18 mouse cellular contexts compared by ENCODE assay signal in the genomic region with DNA sequence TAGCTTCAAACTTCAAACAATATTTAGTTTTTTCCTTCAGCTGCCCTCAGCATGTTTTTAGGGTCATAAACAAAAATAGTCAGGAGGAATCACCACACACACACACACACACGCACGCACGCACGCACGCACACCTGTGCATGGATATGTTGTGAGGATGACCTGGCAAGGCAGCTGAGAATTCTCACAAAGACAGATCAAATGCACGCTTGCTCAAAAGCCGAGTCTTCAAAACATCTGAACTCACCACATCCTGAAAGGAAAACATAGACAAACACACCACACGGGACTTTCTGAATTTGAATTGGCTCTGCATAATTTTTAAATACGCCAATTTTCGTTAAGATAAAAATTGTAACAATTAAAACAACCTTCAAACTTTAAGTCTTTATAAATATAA. TPM values are rescaled to one million over a fixed set of nuclear protein-coding genes. Genes with fewer than 3 reads are reported as not detected.
"Had no signal": no experiment of that assay in that cellular context is flagged by ENCODE, and none has a peak within 500 bp of the region (broad histone marks: within the 10 kb centered on the region; RNA-seq: fewer than 3 reads in every experiment).

No protein-coding gene starts in this region.

- H3K27me3 ChIP-seq: limb, embryonic 12.5 days; liver, embryonic 13.5 days; lung, embryonic 15.5 days; midbrain, embryonic 12.5 days; stomach, embryonic 15.5 days had no signal

- H3K4me1 ChIP-seq: liver, embryonic 13.5 days; midbrain, embryonic 12.5 days; stomach, embryonic 15.5 days had no signal

- H3K9me3 ChIP-seq: limb, embryonic 12.5 days; liver, embryonic 13.5 days; lung, embryonic 15.5 days; midbrain, embryonic 12.5 days; stomach, embryonic 15.5 days had no signal

- H3K36me3 ChIP-seq: limb, embryonic 12.5 days; liver, embryonic 13.5 days; lung, embryonic 15.5 days; midbrain, embryonic 12.5 days; stomach, embryonic 15.5 days had no signal

- ATAC-seq: midbrain, embryonic 16.5 days had no signal

- DNase-seq: kidney, adult 9 months; kidney, postnatal 10 days; kidney, postnatal 4 days; liver; liver, embryonic 13.5 days; lung, postnatal 14 days; right cerebral cortex, postnatal 14 days had no signal

- H3K27ac ChIP-seq: layer of hippocampus, adult 2 months; limb, embryonic 12.5 days; liver, embryonic 13.5 days; lung, embryonic 15.5 days; macrophage; midbrain, embryonic 12.5 days; stomach, embryonic 15.5 days had no signal

- H3K4me3 ChIP-seq: layer of hippocampus, adult 2 months; limb, embryonic 12.5 days; liver, embryonic 13.5 days; lung, embryonic 15.5 days; midbrain, embryonic 12.5 days; stomach, embryonic 15.5 days had no signal

RNA-seq across cellular contexts. Expression of gene Foxq1, which starts 52.7 kb away (rescaled TPM):
- total RNA-seq: megakaryocyte-erythroid progenitor cell, adult 5-6 weeks had no signal
- polyA plus RNA-seq: macrophage had no signal

RNA-seq across cellular contexts. Expression of gene A530084C06Rik, which starts 55.9 kb away (rescaled TPM):
- total RNA-seq: megakaryocyte-erythroid progenitor cell, adult 5-6 weeks had no signal
- polyA plus RNA-seq: liver, embryonic 13.5 days; liver, postnatal 0 days; lung, embryonic 15.5 days; macrophage; midbrain, embryonic 12.5 days; midbrain, embryonic 16.5 days; neural tube, embryonic 14.5 days; spleen, adult 2 months; stomach, embryonic 15.5 days had no signal
